Mouse (Mus musculus) neural tube, embryonic 13.5 days (tissue): ENCODE data around the gene Zbtb7b. TPM values are rescaled to one million over a fixed set of nuclear protein-coding genes. Genes with fewer than 3 reads are reported as not detected.
A peak's percentile ranks its signal among the peaks of the same experiment; 100 is the strongest.
"Not testable (repeated sequence)": the region's sequence is repeated elsewhere in the genome, so short reads cannot be mapped to it uniquely, and the experiment has no call there.

ENCODE experiments used
- ATAC-seq: fragments of 200-750 bp; cut with Nextera tagmentation; 2 replicates; pipeline ENCODE4 v1.8.0; 2017; ENCODE audit warnings: low read depth, mild to moderate bottlenecking, moderate TSS enrichment, moderate library complexity
- H3K27ac ChIP-seq: fragments of 300-500 bp; sonication (generic); replicated peaks from 2 replicates; pipeline ENCODE4 v1.5.1; 2015; ENCODE audit warnings: moderate library complexity, mild to moderate bottlenecking, inconsistent platforms
- H3K27me3 ChIP-seq: fragments of 300-500 bp; sonication (generic); 2 replicates; pipeline ENCODE4 v1.6.1; 2015; ENCODE audit warnings: mild to moderate bottlenecking, inconsistent platforms
- H3K36me3 ChIP-seq: fragments of 300-500 bp; sonication (generic); 2 replicates; pipeline ENCODE4 v1.6.1; 2015; ENCODE audit warnings: mild to moderate bottlenecking, inconsistent platforms
- H3K4me1 ChIP-seq: fragments of 300-500 bp; sonication (generic); replicated peaks from 2 replicates; pipeline ENCODE4 v1.6.1; 2015; ENCODE audit warnings: inconsistent platforms
- H3K4me2 ChIP-seq: fragments of 300-500 bp; sonication (generic); 2 replicates; pipeline ENCODE4 v1.6.1; 2015; ENCODE audit warnings: inconsistent platforms, mild to moderate bottlenecking, moderate library complexity
- H3K4me3 ChIP-seq: fragments of 300-500 bp; sonication (generic); 2 replicates; pipeline ENCODE4 v1.5.1; 2015; ENCODE audit warnings: mild to moderate bottlenecking, inconsistent platforms
- H3K9ac ChIP-seq: fragments of 300-500 bp; sonication (generic); 2 replicates; pipeline ENCODE4 v1.6.1; 2015; ENCODE audit warnings: moderate library complexity, mild to moderate bottlenecking, inconsistent platforms
- H3K9me3 ChIP-seq: fragments of 300-500 bp; sonication (generic); 2 replicates; pipeline ENCODE4 v1.6.1; 2016; ENCODE audit warnings: inconsistent platforms
- WGBS: fragments of 180-500 bp; shearing (Covaris S2); methylation state at CpG from one replicate; pipeline ENCODE4 v1.1.7; 2015; 5-methylcytosine and 5-hydroxymethylcytosine counted together
- polyA plus RNA-seq: library from polyadenylated mRNA; unstranded; fragments of >200 nt; fragmentation: Nextera tagmentation; extraction: Ambion mirVana; gene quantifications from 2 replicates; pipeline ENCODE4 v1.2.1, GENCODE M21; 2015

Zbtb7b gene
- 0.54 and 0.68 TPM in 2 replicates for polyA plus RNA-seq

DNA sequence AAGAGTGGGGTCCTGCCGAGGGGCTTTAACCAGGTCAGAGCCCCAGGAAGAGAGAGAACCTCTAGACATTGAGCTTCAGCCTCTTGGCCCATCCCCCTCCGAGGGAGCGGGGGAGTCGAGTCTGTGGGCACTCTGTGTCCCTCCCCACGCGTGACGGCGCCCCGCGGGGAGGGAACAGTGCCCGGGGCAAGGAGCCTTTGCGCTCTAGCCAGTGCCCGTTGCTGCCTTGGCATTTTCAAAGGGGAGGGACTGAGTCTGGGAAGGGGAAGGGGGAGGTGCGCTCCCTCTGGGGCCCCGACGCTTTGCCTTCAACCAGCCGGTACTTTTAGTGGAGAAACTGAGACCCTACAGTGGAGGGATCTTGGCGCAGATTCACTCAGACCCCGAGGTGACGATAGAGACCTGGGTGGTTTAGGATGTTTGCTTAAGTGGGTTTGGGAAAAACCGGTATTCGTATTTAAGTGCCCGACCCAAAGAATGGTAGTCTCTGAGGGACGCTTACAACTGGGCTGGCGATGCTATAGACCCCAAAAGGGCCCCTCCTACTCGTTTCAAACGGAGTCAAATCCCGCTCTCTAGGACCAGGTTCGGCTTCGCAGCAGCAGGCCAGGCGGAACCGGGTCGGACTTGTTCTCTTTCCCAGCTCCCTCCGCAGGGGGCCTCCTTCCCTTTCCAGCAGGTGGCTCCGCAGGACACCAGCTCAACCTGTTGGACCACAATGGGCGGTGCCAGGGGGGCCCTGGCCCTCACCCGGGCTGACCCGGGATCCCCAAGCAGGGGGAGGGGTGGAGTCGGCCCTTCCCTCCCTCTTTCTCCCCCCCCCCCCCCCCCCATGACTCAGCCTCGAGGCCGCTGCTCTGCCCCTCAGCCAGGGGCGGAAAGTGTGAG lies at the start of gene Zbtb7b:
TSS of gene Zbtb7b (minus strand) at position 771 of the 888 bp plus-strand sequence.
- peak within 1 kb of the TSS; percentile 99 for H3K4me2 ChIP-seq
- H3K36me3 ChIP-seq, result no peaks in the 10 kb centered on the region
- H3K27ac ChIP-seq, result peak within 1 kb of the TSS; percentile 68
- WGBS, result under 1% methylated on average over 41 of the region's 42 CpGs
- peaks cover 32% of the 10 kb centered on the region for H3K27me3 ChIP-seq
- ATAC-seq, result peak; percentile 54
- peak within 1 kb of the TSS; percentile 51 for H3K4me3 ChIP-seq
- no peaks in the 10 kb centered on the region for H3K9me3 ChIP-seq
- peak within 1 kb of the TSS; percentile 73 for H3K9ac ChIP-seq
- H3K4me1 ChIP-seq, result peaks cover 69% of the 10 kb centered on the region

DNA sequence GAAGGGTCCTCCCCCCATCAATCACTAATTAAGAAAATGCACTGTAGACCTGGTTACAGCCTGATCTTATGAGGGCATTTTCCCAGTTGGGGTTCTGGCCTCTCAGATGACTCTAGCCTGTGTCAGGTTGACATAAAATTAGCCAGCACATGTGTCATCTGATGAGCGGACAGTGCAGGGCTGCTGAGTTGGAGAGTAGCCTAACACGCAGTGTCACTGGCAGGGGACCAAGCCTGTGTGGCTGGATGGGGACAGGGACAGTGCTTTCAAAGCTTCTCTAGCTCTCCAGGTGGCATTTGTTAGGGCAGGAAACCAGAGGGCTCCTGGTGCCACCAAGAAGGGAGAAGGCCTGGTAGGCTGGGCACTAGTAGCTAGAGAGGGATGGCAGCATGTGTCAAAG lies 46.1 kb upstream of the Zbtb7b start:
- no peak for ATAC-seq
- 97% methylated on average over 2 of the region's 2 CpGs for WGBS
- no peaks in the 10 kb centered on the region for H3K9me3 ChIP-seq

DNA sequence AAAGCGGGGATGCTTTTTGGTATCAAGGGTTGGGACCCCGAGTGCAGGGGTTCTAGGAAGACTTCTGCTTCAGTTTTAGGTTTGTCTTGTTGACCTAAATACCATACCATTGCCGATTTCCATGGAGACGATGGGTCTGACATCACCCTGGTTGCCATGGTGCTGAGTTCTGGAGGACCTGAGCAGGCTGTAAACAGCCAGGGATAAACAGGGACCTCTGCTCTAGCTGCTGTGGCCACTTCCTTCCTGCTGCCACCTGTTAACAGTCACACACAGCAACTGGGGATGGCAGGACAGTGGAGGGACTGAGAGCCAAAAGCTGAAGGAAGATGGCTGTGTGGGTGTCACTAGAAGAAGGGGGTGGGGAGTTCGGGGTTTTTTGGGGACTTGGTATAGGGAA lies 42.7 kb upstream of the Zbtb7b start:
- H3K4me3 ChIP-seq, result peak overlapping the region; percentile 36
- peak overlapping the region; percentile 47 for H3K4me2 ChIP-seq
- ATAC-seq, result no peak
- no peaks in the 10 kb centered on the region for H3K27me3 ChIP-seq
- no peak overlapping the region for H3K27ac ChIP-seq
- H3K9me3 ChIP-seq, result no peaks in the 10 kb centered on the region
- H3K9ac ChIP-seq, result peak overlapping the region; percentile 62
- peaks cover 29% of the 10 kb centered on the region for H3K4me1 ChIP-seq
- H3K36me3 ChIP-seq, result peaks cover 26% of the 10 kb centered on the region
- WGBS, result 26% methylated on average over 5 of the region's 5 CpGs

More for the DNA sequence above, 46.1 kb upstream of the Zbtb7b start:
- H3K36me3 ChIP-seq, result no peaks in the 10 kb centered on the region
- H3K27ac ChIP-seq, result no peak overlapping the region
- H3K4me2 ChIP-seq, result no peak overlapping the region
- H3K27me3 ChIP-seq, result no peaks in the 10 kb centered on the region
- no peak overlapping the region for H3K9ac ChIP-seq
- H3K4me1 ChIP-seq, result peaks cover 16% of the 10 kb centered on the region
- no peak overlapping the region for H3K4me3 ChIP-seq

DNA sequence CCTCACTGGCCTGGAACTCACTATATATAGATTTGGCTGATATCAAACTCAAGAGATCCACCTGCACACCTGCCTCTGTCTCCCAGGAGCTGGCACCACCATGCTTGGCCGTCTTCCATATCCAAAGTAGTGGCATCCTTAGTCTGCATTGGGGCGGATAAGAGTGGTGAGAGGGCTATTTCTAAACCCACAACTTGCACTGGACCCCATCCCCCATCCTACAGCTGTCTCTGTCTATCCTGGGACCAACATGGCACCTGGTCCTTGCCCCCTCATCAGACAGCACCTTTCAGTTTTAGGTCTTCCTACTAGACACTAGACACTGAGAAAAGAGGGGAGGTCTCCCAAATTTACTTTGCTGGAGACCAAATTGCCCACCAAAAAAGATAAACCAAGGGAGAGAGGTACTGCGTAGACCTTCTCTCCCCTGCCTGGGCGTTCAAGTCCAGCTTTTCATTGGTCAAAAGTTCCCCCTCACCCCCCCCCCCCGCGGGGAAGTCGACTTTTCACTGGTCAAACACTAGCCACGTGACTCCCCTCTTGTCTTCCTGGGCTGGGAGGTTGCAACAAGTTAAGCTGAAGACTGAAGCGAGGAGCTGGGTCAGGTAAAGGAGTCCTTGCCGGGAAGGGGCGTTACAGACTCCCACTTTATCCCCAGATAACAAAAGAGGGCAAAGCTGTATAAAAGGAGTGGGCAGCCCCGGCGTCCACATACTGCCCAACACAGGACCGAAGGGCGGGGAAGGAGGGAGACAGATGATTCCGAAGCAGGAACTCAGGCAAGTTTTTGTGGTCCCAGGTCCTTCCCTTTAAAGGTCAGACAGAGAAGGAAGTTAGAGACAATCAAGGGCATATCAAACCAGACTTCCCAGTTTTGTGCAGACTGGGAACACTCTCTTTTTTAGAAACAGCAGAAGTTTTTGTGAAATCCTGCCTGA lies 41.9 kb upstream of the Zbtb7b start, which contains the start of gene Pbxip1:
TSS of gene Pbxip1 (plus strand) at position 531 of the 938 bp plus-strand sequence.
- no peaks in the 10 kb centered on the region for H3K9me3 ChIP-seq
- ATAC-seq, result peak; percentile 66
- peak within 1 kb of the TSS; percentile 62 for H3K9ac ChIP-seq
- peak within 1 kb of the TSS; percentile 47 for H3K4me2 ChIP-seq
- 5% methylated on average over 16 of the region's 16 CpGs for WGBS
- H3K4me3 ChIP-seq, result peak within 1 kb of the TSS; percentile 36
- no peak within 1 kb of the TSS; the same call in 1 of the 2 replicates for H3K27ac ChIP-seq
- H3K27me3 ChIP-seq, result no peaks in the 10 kb centered on the region
- H3K36me3 ChIP-seq, result peaks cover 27% of the 10 kb centered on the region
- H3K4me1 ChIP-seq, result peaks cover 37% of the 10 kb centered on the region

DNA sequence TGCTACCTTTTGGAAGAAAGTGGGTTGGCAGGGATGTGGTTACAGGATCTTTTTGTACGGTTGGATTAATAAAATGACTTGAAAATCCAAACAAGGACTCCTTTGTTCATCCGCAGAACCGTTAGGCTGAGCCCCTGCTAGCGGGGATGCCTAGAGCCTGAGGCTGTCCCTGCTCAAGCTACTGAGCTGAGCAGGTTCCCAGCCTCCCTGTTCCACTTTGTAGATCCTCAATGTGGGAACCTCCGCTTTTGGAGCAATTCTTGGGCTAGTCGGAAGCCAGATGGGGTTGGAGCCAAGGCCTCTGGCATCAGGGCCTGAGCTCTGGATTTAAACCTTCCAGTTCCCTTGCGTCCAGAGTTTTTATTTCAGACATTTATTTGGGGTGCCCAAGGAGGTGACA lies 40.5 kb upstream of the Zbtb7b start:
- no peak overlapping the region for H3K9ac ChIP-seq
- H3K4me2 ChIP-seq, result no peak overlapping the region
- ATAC-seq, result no peak
- peaks cover 46% of the 10 kb centered on the region for H3K4me1 ChIP-seq
- H3K27ac ChIP-seq, result no peak overlapping the region
- peaks cover 27% of the 10 kb centered on the region for H3K36me3 ChIP-seq
- WGBS, result 71% methylated on average over 7 of the region's 7 CpGs
- H3K27me3 ChIP-seq, result no peaks in the 10 kb centered on the region
- H3K9me3 ChIP-seq, result no peaks in the 10 kb centered on the region
- H3K4me3 ChIP-seq, result no peak overlapping the region

DNA sequence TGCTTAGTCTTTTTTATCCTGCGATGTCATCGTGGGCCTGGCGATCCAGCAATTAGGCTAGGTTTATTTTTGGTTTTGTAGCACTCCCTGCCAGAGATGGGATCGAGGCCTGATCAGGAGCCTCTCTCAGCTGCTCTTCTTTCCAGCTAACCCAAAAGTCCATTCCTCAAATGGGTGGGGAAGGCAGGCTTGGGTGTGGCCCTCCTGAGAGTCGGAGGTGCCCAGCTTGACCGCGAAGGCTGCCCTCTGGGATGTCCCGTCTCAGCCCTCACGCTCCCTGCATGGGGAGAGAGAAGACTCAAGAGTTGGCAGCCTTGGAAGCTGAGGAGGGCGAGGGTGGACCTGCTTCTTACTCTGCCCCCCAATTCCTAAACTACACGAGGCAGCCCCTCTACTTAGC lies 40.0 kb upstream of the Zbtb7b start:
- ATAC-seq, result no peak
- 84% methylated on average over 11 of the region's 11 CpGs for WGBS
- Histone ChIP-seq H3K36me3 (peaks cover 27% of the 10 kb centered on the region), H3K9ac (no peak overlapping the region), H3K4me2 (no peak overlapping the region), H3K4me1 (peaks cover 46% of the 10 kb centered on the region), H3K27ac (peak overlapping the region; percentile 42; the same call in 1 of the 2 replicates), H3K27me3 (no peaks in the 10 kb centered on the region), H3K4me3 (no peak overlapping the region), H3K9me3 (no peaks in the 10 kb centered on the region)

DNA sequence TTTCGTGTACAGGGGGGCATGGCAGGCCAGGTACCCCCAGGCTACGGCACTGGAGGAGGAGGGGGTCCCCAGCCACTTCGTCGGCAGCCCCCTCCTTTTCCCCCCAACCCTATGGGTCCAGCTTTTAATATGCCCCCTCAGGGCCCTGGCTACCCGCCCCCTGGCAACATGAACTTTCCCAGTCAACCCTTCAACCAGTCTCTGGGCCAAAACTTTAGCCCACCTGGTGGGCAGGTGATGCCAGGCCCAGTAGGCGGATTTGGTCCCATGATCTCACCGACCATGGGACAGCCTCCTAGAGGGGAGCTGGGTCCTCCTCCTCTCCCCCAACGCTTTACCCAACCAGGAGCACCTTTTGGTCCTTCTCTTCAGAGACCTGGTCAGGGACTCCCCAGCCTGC lies 38.0 kb upstream of the Zbtb7b start:
- 91% methylated on average over 8 of the region's 8 CpGs for WGBS
- Histone ChIP-seq H3K36me3 (peaks cover 29% of the 10 kb centered on the region), H3K27ac (no peak overlapping the region), H3K9me3 (no peaks in the 10 kb centered on the region), H3K9ac (no peak overlapping the region), H3K27me3 (no peaks in the 10 kb centered on the region), H3K4me3 (no peak overlapping the region), H3K4me2 (no peak overlapping the region), H3K4me1 (peaks cover 46% of the 10 kb centered on the region)
- no peak for ATAC-seq

DNA sequence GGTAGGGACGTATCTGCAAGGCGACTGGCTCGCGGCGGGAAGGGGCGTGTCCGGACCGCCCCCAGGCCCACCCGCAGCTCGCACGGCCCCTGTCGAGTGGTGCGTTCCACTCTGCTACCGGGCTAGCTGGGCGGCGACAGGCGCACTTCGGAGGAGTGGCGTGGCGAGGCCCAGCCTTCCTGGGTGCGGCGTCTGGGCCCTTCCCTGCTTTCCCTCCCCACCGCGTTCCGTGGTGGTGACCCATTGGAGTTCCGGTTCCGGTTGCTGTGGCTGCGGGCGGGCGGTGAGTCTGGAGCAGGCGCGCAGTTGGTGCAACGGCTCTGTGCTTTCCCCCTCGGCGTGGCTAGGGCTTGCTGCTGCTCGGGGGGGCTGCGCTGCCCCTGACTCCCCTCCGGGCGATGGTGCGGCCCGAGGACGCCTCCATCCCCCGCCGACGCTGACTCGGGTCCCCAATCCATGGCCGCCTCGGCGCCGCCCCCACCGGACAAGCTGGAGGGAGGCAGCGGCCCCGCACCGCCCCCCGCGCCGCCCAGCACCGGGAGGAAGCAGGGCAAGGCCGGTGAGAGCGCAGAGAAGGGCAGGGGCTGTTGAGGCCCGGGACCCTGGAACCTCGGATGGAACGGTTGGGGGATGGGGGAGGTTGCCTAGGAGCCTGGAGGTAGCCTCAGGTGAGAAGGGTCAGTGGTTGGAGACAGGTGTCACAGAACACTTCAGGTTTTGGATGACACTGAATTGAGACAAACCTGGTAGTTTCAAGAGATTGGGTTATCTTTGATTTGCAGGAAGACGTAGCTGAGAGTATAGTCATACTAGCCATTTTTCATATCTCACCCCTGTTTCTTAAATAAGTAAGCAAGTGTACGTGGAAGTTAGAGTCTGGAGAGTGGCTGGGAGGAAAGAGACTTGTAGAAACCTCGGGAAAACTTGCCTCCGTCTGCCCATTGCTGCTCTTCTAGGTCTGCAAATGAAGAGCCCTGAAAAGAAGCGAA lies 35.9 kb upstream of the Zbtb7b start, which contains the start of gene Pygo2:
TSS of gene Pygo2 (plus strand) at position 44 of the 989 bp plus-strand sequence.
- 3% methylated on average over 68 of the region's 68 CpGs for WGBS

DNA sequence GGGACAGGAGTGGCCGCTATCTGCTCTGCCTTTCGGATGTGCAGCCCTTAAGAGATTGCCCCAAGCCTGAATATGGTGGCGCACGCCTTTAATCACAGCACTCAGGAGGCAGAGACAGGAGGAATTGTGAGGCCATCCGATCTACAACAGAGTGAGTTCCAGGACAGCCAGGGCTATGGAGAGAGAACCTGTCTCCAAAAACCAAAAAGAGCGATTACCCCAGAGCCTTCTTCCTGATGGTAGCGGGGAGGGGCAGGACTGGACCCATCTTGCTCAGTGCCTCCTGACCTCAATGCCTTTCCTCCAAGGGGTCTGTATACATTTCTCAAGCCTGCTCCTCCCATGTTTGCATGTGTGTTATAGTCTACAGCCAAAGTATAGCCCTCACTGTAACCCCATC lies 34.4 kb upstream of the Zbtb7b start:
- H3K4me2 ChIP-seq, H3K4me3 ChIP-seq, H3K27me3 ChIP-seq, ATAC-seq, H3K27ac ChIP-seq, H3K9me3 ChIP-seq, H3K9ac ChIP-seq: not testable (repeated sequence)
- H3K36me3 ChIP-seq, result peaks cover 36% of the 10 kb centered on the region
- 94% methylated on average over 7 of the region's 7 CpGs for WGBS
- peaks cover 19% of the 10 kb centered on the region for H3K4me1 ChIP-seq

More for the DNA sequence above, 35.9 kb upstream of the Zbtb7b start, which contains the start of gene Pygo2:
- H3K4me2 ChIP-seq, result peak within 1 kb of the TSS; percentile 80
- no peaks in the 10 kb centered on the region for H3K27me3 ChIP-seq
- peak within 1 kb of the TSS; percentile 87 for H3K9ac ChIP-seq
- H3K4me1 ChIP-seq, result peaks cover 30% of the 10 kb centered on the region
- H3K9me3 ChIP-seq, result no peaks in the 10 kb centered on the region
- peak; percentile 97 for ATAC-seq
- H3K36me3 ChIP-seq, result peaks cover 41% of the 10 kb centered on the region
- peak within 1 kb of the TSS; percentile 73 for H3K4me3 ChIP-seq
- H3K27ac ChIP-seq, result peak within 1 kb of the TSS; percentile 86

DNA sequence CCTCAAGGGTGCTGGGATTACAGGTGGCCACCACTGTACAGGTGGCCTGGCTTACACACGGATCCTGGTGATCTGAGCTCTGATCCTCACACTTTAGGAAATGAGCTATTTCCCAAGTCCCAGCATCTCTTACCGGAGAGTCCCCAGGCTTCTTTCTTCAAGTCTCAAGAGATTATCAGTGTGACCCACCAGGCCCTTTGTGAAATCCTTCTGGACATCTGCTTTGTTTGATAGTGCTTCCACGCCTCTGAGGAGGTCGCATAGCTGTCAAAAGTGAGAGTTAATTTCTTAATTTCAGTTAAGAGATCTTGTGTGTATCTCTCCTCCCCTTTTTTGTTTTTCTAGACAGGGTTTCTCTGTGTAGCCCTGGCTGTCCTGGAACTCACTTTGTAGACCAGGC lies 31.3 kb upstream of the Zbtb7b start:
- no peak overlapping the region for H3K27ac ChIP-seq
- H3K36me3 ChIP-seq, result peaks cover 17% of the 10 kb centered on the region
- no peaks in the 10 kb centered on the region for H3K27me3 ChIP-seq
- H3K9me3 ChIP-seq, result no peaks in the 10 kb centered on the region
- no peak overlapping the region for H3K4me3 ChIP-seq
- no peak for ATAC-seq
- no peak overlapping the region for H3K9ac ChIP-seq
- WGBS, result 90% methylated on average over 4 of the region's 4 CpGs
- H3K4me2 ChIP-seq, result no peak overlapping the region
- peaks cover 30% of the 10 kb centered on the region for H3K4me1 ChIP-seq

DNA sequence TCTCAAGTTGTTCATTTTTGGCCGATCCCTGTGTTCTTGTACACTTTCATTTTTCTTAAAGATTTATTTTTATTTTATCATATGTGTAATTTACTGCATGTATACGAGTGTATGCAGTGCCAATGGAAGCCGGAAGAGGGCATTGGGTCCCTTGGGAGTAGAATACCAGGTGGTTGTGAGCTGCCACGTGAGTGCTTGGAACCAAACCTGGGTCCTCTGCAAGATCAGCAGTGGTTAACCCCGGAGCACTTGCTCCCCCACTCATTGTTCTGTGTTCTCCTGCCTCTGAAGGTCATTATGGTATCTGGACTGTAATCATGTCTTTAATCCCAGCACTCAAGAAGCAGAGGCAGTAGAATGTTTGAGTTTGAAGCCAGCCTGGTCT lies 30.6 kb upstream of the Zbtb7b start:
- H3K9me3 ChIP-seq, result no peaks in the 10 kb centered on the region
- ATAC-seq, result no peak
- 89% methylated on average over 5 of the region's 5 CpGs for WGBS

More for the DNA sequence above, 30.6 kb upstream of the Zbtb7b start:
- H3K36me3 ChIP-seq, result peaks cover 17% of the 10 kb centered on the region
- H3K27me3 ChIP-seq, result no peaks in the 10 kb centered on the region
- H3K9ac ChIP-seq, result no peak overlapping the region
- H3K4me2 ChIP-seq, result no peak overlapping the region
- H3K4me3 ChIP-seq, result no peak overlapping the region
- H3K27ac ChIP-seq, result no peak overlapping the region
- H3K4me1 ChIP-seq, result peaks cover 32% of the 10 kb centered on the region
